Mouse (Mus musculus): ENCODE results near the gene Wt1.

GRCm38 (mm10) chr2:105132933-105133795 is 6.8 kb downstream of the Wt1 start:
- no peak for TF ChIP-seq POLR2A (IDR thresholded peaks at IDR 0.05; ENCODE audit: low read depth, low read length)
- TF ChIP-seq CTCF (conservative IDR thresholded peaks at IDR 0.05; ENCODE audit: insufficient read depth, insufficient read length, low read depth, low read length) = no peak

Measured in kidney, adult 2 months (tissue).